Comparison of ENCODE assay signal across 7 mouse cellular contexts in the genomic region with DNA sequence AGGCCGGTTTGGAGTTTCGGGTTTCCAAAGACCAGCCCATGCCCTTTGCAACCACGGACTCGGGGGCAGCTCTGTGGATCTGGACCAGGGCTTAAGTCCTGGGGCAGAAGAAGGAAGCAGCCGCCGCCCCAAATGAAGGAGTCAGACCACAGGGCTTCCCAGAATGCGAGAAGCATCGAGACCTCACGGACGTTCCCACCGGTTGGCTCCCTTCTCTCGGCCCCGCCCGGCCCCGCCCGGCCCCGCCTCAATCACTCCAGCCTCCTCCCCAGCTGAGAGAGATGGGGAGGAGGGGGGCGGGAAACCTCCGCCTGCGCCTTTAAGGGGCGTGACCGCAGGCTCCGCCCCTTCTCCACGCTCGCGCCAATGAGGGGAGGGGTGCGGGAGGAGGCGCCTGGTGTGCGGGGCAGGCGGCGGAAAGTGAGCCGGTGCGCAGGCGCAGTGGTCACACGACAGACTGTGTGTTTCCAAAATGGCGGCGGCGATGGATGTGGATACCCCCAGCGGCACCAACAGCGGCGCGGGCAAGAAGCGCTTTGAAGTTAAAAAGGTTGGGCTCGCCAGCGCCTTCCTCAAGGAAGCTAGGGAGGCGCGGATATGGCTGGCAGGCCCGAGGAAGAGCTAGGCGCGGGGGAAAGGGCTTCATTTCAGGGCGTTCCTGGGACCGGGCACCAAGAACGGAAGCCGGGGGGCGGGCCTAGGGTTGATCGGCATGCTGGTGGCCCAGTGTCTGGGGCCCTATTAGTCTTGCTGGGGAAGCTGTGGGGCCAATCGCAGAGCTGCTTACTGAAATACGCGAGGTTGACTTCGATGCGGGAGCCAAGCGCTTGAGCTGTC. TPM values are rescaled to one million over a fixed set of nuclear protein-coding genes. Genes with fewer than 3 reads are reported as not detected.
A peak's percentile ranks its signal among the peaks of the same experiment; 100 is the strongest.
DNase-seq lines count a peak whose midpoint lies in the region; ATAC-seq and TF ChIP-seq lines count a peak whose summit lies in the region.

A gene (plus strand): TSS at position 396 of the 837 bp plus-strand sequence.

- DNase-seq in adrenal gland, adult 8-10 months = peak; percentile 97
- DNase-seq in embryo, embryonic 9.5 days (ENCODE audit: extremely low spot score) = peak; percentile 100
- peak; percentile 66 for DNase-seq in gonadal fat pad, adult 2 months (ENCODE audit: low read depth)
- DNase-seq in left cerebral cortex, postnatal 4 days = peak; percentile 100

- peak within 1 kb of the TSS; percentile 71 for H3K27ac ChIP-seq in intestine, postnatal 0 days (ENCODE audit: low read depth, low read length)
- H3K27ac ChIP-seq in midbrain, embryonic 12.5 days (replicated peaks) = peak within 1 kb of the TSS; percentile 83
- peak within 1 kb of the TSS; percentile 88 for H3K27ac ChIP-seq in small intestine, adult 2 months (ENCODE audit: insufficient read depth, low read depth, low read length)

- H3K4me1 ChIP-seq in intestine, postnatal 0 days (replicated peaks; ENCODE audit: control insufficient read depth, insufficient read depth, low read length) = no peaks in the 10 kb centered on the region
- H3K4me1 ChIP-seq in midbrain, embryonic 12.5 days = peaks cover 19% of the 10 kb centered on the region
- H3K4me1 ChIP-seq in small intestine, adult 2 months (ENCODE audit: control insufficient read depth, insufficient read depth, insufficient read length, low read length) = no peaks in the 10 kb centered on the region

- H3K4me3 ChIP-seq in intestine, postnatal 0 days (ENCODE audit: low read depth, low read length) = peak within 1 kb of the TSS; percentile 72
- peak within 1 kb of the TSS; percentile 69 for H3K4me3 ChIP-seq in midbrain, embryonic 12.5 days
- H3K4me3 ChIP-seq in small intestine, adult 2 months (ENCODE audit: low read depth, low read length) = peak within 1 kb of the TSS; percentile 83

- TF ChIP-seq POLR2A in small intestine, adult 2 months (IDR thresholded peaks at IDR 0.05; ENCODE audit: low read depth, low read length) = peak; percentile 83

- no peaks in the 10 kb centered on the region for H3K9me3 ChIP-seq in intestine, postnatal 0 days (ENCODE audit: control insufficient read depth)
- H3K9me3 ChIP-seq in midbrain, embryonic 12.5 days = peaks cover 7% of the 10 kb centered on the region; the same call in 1 of the 2 replicates

- H3K4me2 ChIP-seq in intestine, postnatal 0 days (replicated peaks; ENCODE audit: low read depth) = peak within 1 kb of the TSS; percentile 72
- H3K4me2 ChIP-seq in midbrain, embryonic 12.5 days (replicated peaks) = peak within 1 kb of the TSS; percentile 69

- no peaks in the 10 kb centered on the region for H3K27me3 ChIP-seq in intestine, postnatal 0 days (replicated peaks; ENCODE audit: control insufficient read depth, insufficient read depth, low read length)
- H3K27me3 ChIP-seq in midbrain, embryonic 12.5 days = no peaks in the 10 kb centered on the region
- no peaks in the 10 kb centered on the region for H3K27me3 ChIP-seq in small intestine, adult 2 months (ENCODE audit: control insufficient read depth, insufficient read depth, low read length)

- intact Hi-C loops in left cerebral cortex, postnatal 4 days (cut with DNase I) = loop anchor here (2.0 to 5.0 kb wide), 2 partner anchors 56 to 121 kb away; no protein-coding TSS in a partner anchor

- ATAC-seq in intestine, postnatal 0 days = peak; percentile 99
- ATAC-seq in midbrain, embryonic 12.5 days (ENCODE audit: low FRiP score, low read depth) = peak; percentile 98

- WGBS in intestine, postnatal 0 days = under 1% methylated on average over 62 of the region's 62 CpGs
- under 1% methylated on average over 59 of the region's 62 CpGs for WGBS in midbrain, embryonic 12.5 days
- under 1% methylated on average over 60 of the region's 62 CpGs for WGBS in small intestine, adult 2 months

- TF ChIP-seq CTCF in intestine, postnatal 0 days (IDR thresholded peaks at IDR 0.05; ENCODE audit: low read depth) = no peak
- TF ChIP-seq CTCF in small intestine, adult 2 months (IDR thresholded peaks at IDR 0.05; ENCODE audit: extremely low read depth, insufficient read length, insufficient replicate concordance, low read depth, low read length) = peak; percentile 2; the same call in 1 of the 2 replicates

- H3K36me3 ChIP-seq in intestine, postnatal 0 days (ENCODE audit: control insufficient read depth, insufficient read depth) = peaks cover 9% of the 10 kb centered on the region
- H3K36me3 ChIP-seq in midbrain, embryonic 12.5 days = peaks cover 22% of the 10 kb centered on the region
- H3K36me3 ChIP-seq in small intestine, adult 2 months (ENCODE audit: control insufficient read depth, insufficient read depth, low read length) = peaks cover 12% of the 10 kb centered on the region

- peak within 1 kb of the TSS; percentile 71 for H3K9ac ChIP-seq in intestine, postnatal 0 days (ENCODE audit: low read depth, low read length)
- peak within 1 kb of the TSS; percentile 75 for H3K9ac ChIP-seq in midbrain, embryonic 12.5 days (replicated peaks)

RNA-seq across cellular contexts. Expression of the gene that starts here (rescaled TPM):
- total RNA-seq in adrenal gland, adult 8-10 months (2022) = 100 to 1,000 TPM; 150 to 165 (median 155) TPM
- 62.3 and 68.8 TPM in 2 replicates for polyA plus RNA-seq in gonadal fat pad, adult 2 months (2012; rRNA removed)
- 408 and 432 TPM in 2 replicates for polyA plus RNA-seq in intestine, postnatal 0 days (2015; fragmentation: Nextera tagmentation; extraction: Ambion mirVana)
- 100 to 1,000 TPM; 141 to 149 TPM for total RNA-seq in left cerebral cortex, postnatal 4 days (2021)
- 493 and 541 TPM in 2 replicates for polyA plus RNA-seq in midbrain, embryonic 12.5 days (2016; fragmentation: Nextera tagmentation; extraction: Ambion mirVana)
- polyA plus RNA-seq in small intestine, adult 2 months (2012; rRNA removed) = 9.4 and 17.7 TPM in 2 replicates

Comparison
In these comparisons a context has a peak if more than half of its experiments do, and no peak if none do; other contexts are left out.
1. Peak in every context shown above with its lines: DNase-seq, ATAC-seq, H3K4me3 ChIP-seq and H3K27ac ChIP-seq.